Mouse (Mus musculus): ENCODE measurements around the gene Bloc1s2.
"Not testable (repeated sequence)": the region's sequence is repeated elsewhere in the genome, so short reads cannot be mapped to it uniquely, and the experiment has no call there.

Bloc1s2 gene

DNA sequence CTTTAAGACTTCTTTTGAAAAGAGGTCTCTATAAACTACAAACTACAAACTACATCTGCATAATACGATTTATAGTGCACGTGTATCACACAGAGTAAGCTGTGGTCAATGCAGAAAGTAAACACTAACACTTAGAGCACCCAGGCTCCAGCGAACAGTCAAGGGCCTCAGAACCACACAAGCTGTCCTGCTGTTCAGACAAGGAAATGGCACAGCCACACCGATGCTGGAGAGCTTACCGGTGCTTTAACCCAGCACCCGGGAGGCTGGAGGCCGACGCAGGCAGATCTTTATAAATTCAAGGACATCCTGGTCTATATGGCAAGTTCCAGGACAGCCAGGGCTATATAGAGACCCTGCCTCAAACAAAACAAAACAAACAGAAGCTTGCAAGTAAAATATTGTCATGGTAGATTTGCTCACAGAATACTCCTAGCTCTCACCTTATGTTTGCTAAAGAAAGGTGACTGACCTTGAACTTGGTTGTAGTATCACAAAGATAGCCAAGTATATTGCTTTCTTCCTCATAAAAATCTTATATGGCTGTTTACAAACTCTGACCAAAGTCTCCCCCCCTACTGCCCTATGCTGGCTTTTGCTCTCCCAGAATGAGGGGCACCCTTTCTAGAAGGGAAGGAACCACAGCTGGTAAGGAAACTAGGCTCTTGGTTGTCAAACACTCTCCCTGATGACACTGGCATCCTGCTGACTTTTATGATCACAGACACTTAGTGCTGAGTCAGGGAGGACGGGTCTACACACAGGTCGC is 18.3 kb downstream of the Bloc1s2 start:
- no peak for DNase-seq (ENCODE audit: low read depth, low spot score)

DNA sequence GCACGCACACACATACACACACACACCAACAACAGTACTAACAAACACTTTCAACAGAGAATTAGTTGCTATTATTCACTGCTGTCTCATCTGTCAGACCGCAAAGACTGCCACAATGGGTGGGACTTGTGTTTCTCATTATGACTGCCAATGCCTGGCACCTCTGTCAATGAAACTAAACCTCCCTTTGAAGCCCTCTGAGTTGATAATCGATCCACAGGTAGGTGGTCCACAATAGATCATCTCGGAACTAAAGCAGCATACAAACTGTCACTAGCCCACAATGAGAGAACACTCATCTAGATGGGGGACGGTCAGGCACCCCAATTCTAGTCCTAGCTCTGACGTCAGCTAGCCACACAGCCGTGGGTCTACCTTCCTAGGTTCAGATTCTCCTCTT is 25.1 kb downstream of the Bloc1s2 start:
- no peak for DNase-seq (ENCODE audit: low read depth, low spot score)

DNA sequence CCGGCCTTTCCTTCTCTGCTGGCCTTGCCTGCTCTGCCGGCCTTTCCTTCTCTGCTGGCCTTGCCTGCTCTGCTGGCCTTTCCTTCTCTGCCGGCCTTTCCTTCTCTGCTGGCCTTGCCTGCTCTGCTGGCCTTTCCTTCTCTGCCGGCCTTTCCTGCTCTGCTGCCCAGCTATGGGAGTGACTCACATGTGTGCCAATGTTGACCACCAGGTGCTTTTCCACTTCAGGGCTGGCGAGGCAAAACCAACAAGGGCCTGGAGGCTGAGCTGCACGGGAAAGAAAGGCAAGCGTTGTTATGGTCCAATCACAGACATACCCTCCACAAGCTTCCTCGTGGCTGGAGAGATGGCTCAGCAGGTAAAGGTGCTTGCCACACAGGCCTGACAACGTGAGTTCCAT is 25.6 kb downstream of the Bloc1s2 start:
- DNase-seq (ENCODE audit: low read depth, low spot score) = not testable (repeated sequence)

DNA sequence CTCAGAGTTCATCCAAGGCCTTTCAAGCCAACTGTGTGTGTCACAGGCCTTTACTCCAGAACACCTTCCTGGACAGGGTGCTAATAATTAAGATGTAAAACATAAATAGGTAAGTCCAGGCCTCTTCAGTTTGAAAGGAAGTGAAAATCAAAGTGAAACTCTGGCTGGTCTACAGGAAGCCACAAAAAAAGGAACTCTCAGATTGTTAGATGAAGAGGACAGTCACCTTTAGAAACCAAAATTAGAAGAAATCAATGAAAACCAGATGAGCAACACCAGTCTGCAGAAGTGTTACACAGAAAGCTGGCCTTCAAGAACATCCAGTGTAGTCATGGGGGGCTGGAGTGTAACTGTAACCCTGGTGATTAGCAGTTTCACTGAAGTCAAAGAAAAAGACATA is 28.5 kb downstream of the Bloc1s2 start:
- no peak for DNase-seq (ENCODE audit: low read depth, low spot score)

DNA sequence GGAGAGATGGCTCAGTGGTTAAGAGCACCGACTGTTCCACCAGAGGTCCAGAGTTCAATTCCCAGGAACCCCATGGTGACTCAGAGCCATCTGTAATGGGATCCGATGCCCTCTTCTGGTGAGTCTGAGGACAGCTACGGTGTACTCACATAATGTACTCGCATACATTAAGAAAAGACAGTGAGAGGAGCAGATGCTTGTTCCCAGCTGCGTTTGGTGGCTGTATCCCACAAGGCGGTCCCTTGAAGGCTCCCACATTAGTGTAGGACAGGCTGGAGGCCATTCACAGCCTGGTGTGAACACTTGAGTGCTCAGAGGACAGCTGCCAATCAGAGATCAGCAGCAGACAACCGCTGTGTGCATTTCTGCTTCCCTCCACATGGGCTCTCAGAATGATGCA is 34.5 kb downstream of the Bloc1s2 start:
- DNase-seq (ENCODE audit: low read depth, low spot score) = peak; percentile 77

DNA sequence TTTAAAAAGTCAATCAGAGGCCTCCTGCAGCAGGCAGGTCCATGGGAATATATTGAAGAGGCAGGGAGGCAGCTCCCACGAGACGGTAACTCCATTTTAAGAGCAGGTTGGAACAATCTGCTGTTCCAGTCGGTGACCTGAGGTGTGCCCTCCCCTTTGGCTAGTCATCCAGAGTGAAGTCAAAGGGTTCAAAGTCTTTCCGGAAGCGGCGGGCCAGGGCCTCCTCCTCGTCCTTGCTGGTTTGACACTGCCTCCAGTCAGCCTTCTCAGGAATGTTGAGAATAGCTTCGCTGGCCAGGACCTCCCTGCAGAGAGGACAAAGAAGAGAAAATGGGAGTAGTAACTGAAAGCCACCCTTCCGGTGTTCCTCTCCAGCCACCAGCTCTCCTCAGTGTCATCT is 35.9 kb downstream of the Bloc1s2 start:
- DNase-seq (ENCODE audit: low read depth, low spot score) = peak; percentile 25

DNA sequence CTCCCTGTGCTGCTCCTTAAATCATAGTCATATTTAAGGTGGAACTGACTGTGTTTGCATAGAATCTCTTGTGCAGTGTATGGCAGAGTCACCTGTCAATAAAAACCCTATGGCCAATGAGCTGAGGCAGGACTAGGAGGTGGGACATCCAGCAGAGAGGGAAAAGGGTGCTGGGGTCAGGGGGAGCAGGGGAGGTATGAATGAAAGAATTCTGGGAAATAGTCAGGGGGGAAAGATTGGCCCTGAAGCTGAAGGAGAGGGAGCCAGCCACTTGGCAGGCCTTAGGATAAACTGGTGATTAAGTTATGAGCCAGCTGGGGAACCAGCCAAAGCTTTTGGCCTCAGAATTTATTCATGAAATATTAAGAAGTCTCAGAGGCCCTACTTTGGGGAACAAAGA is 37.2 kb downstream of the Bloc1s2 start:
- no peak for DNase-seq (ENCODE audit: low read depth, low spot score)

DNA sequence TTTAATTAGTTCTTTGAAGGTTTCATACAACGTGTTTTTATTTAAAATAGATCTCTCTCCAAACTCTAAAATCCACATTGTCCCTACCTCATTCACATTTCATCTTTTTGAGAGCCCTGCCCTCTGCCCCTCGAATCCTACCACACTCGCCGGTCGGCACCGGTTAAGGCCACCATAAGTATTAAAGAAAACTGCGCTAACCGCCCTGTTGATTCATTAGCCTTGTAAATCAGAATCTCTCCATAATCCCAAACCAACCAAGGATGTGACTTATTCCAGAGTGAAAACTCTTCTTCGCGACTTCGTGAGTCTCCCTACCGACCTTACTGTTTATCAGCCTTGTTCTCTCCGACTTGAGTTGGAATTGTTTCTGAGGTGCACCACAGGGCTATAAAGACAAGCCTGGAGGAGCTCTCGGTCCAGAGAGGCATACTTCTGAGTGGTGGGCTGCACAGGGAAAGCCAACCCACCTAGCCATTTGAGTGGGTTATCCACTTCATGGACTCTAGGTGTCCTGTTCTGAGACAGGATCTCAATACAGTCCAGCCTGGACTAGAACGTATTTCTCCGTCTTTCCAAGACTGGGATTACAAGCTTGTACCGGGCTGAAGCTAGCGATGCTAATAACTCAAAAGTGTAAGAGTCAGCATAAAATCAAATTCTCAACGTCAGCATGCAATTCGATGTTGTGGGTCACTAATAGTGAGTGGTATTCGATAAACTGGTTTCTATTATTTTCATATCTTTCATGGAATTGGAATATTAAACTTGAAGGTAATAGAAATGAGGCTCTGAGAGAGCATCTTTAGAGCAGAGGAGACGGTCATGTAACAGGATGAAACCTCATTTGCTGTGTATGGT is 38.4 kb downstream of the Bloc1s2 start:
- no peak for DNase-seq (ENCODE audit: low read depth, low spot score)

DNA sequence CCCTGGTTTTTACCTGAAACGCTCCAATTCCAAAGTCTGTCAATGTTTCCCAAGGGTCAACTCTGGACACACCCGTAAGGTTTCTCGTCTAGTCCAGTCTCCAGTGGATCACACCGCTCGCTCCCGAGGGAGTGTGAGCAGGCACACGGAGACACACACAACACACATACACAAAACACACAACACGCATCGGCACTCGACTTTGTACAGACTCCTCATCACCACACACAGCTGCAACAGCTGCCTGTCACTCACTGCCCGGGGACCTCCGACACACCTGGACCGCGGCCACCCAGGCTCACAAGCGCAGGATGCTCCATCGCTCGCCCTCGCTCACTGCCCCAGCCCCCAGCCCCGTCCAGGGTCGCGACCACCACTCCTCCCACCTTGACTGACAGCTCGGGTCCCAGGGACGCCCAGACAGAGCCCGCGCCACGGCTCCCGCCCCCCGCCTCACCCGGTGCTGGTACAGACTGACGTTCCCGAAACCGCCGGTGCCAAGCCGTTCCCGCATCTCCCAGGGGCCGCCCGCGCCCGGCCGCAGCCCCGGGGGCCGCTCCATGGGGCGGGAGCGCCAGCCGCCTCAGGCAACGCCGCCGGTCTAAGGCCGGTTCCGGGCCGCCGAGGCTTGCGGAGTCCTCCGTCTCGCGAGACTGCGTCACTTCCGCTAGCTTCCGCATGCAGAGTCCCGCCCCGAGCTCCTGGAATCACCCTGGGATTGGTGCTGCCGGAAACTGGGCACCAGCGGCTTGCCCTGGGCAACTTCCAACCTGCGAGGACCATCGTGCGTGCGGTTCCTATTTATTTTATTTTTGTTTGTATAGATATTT is 39.2 kb downstream of the Bloc1s2 start, which contains the start of gene Chuk:
Chuk (minus strand) TSS at position 650 of the 830 bp plus-strand sequence.
- peak; percentile 92 for DNase-seq (ENCODE audit: low read depth, low spot score)

DNA sequence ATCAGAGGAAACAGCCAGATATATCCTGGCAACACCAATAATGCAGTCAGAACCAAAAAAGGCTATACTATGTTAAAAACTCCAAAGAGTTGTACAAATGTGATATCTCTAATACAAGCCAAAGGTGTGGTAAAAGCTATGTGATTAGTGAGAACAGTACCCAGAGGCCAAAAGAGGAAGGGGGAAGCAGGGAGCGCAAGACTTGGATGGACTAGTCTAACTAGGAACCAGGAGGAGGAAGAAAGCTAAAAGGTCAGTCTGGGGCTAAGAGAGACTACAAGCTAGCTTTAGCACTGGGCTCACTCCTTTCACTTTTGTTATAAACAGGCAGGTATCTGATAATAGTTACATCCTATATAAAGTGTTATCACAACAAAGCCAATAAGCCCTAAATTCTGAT is 41.9 kb downstream of the Bloc1s2 start:
- no peak for DNase-seq (ENCODE audit: low read depth, low spot score)

DNA sequence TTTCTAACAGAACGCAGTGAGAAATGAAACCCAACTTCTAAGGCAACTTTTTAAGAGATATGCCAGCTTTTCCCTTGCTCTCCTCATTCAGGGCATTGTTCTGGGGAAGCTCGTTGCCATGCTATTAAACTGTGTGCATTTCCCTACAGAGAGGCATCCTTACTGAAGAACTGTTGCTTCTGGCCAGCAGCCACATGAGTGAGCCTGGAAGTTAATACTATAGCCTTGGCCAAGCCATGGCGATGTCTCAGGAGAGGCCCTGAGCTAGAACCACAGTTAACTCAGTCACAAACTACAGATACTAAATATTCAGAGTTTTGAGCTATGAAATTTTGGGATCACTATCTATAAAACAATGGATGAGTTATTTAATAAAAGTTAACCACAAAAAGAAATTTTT is 43.2 kb downstream of the Bloc1s2 start:
- no peak for DNase-seq (ENCODE audit: low read depth, low spot score)

DNA sequence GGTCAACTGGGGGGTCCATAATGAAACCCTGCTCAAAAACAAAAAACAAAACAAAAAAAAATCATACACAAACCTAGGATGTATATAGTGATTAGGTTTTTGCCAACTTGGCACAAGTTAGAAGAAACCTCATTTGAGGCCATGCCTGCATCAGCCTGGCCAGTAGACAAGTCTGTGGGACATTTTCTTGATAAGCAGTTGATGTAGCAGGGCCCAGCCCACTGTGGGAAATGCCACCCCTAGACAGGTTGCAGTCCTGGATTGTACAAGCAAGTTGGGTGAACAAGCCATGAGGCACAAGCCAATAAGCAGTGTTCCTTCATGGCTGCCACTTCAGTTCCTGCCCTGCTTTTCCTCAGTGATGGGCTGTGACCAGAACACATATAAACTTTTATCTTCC is 45.4 kb downstream of the Bloc1s2 start:
- DNase-seq (ENCODE audit: low read depth, low spot score) = no peak
